Mouse (Mus musculus): ENCODE results near the gene Pskh1. TPM values are rescaled to one million over a fixed set of nuclear protein-coding genes. Genes with fewer than 3 reads are reported as not detected.

Gene Pskh1
- polyA plus RNA-seq, 1 experiment = 18.0 TPM

DNA sequence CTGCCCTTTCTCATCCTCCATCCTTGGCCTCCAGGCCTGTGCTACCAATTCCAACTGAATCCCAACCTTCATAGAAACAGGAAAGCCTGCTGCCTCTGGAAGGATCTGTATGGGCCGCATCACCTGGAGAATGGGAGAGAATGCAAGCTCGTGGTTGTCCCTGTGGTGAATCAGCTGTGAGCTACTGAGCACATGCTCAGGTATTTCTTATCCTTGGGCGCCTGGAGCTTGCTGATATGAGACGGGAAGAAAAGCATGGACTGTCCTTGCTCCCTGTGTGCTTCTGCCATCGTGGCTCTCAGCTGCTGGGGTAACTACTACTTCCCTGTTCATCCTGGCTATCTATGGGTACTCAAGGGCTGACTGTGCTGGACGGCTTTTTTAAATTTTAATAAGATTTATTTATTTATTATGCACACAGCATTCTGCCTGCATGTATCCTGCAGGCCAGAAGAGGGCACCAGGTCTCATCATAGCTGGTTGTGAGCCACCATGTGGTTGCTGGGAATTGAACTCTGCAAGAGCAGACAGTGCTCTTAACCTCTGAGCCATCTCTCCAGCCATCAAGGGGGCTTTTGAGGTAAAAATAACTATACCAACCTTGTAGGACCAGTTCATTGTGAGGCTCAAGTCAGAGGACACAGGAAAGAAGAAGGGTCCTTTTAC lies 33.7 kb upstream of the Pskh1 start:
- H3K27ac ChIP-seq (replicated peaks; ENCODE audit: low read depth, low read length) = no peak overlapping the region

DNA sequence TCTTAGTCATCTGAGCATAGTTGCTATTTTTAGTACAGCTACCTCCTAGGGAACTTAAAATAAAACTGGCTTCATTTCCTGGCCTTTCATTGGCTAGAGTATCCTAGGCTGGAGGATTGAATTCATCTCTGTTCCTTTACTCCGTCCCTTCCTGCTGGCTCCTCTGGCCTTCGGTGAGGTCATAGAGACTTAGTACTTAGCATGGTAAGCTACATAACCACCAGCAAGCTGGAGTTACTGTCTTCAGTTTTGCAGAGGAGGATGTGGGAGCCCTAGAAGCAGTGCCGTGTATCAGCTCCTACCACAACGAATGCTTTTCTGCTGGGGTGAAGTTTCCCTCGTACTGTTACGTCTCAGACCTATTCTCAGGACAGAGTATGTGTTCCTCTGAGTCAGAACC lies 25.9 kb upstream of the Pskh1 start:
- H3K4me1 ChIP-seq (ENCODE audit: control insufficient read depth, insufficient read depth, insufficient read length, low read length) = peaks cover 12% of the 10 kb centered on the region; the same call in 1 of the 2 replicates
- no peak overlapping the region for H3K4me3 ChIP-seq (ENCODE audit: insufficient read depth, low read depth, low read length)
- H3K27ac ChIP-seq (replicated peaks; ENCODE audit: low read depth, low read length) = peak overlapping the region; percentile 86

More for the DNA sequence above, 33.7 kb upstream of the Pskh1 start:
- no peaks in the 10 kb centered on the region for H3K4me1 ChIP-seq (ENCODE audit: control insufficient read depth, insufficient read depth, insufficient read length, low read length)
- H3K4me3 ChIP-seq (ENCODE audit: insufficient read depth, low read depth, low read length) = no peak overlapping the region

- Histone ChIP-seq H3K4me3 (ENCODE audit: insufficient read depth, low read depth, low read length) (peak within 1 kb of the TSS; percentile 93), H3K27ac (replicated peaks; ENCODE audit: low read depth, low read length) (peak within 1 kb of the TSS; percentile 45)
Measured at GRCm38 (mm10) chr8:105880754-105881520, 19.3 kb upstream of the Pskh1 start, which contains the start of gene Edc4. Gene Edc4, plus strand, starts transcription at chr8:105880881.

GRCm38 (mm10) chr8:105889756-105890465 lies 10.3 kb upstream of the Pskh1 start:
- Histone ChIP-seq H3K4me1 (ENCODE audit: control insufficient read depth, insufficient read depth, insufficient read length, low read length) (no peaks in the 10 kb centered on the region), H3K27ac (replicated peaks; ENCODE audit: low read depth, low read length) (no peak overlapping the region), H3K4me3 (ENCODE audit: insufficient read depth, low read depth, low read length) (no peak overlapping the region)

More at GRCm38 (mm10) chr8:105880754-105881520, 19.3 kb upstream of the Pskh1 start, which contains the start of gene Edc4:
- H3K4me1 ChIP-seq (ENCODE audit: control insufficient read depth, insufficient read depth, insufficient read length, low read length) = peaks cover 11% of the 10 kb centered on the region; the same call in 1 of the 2 replicates

DNA sequence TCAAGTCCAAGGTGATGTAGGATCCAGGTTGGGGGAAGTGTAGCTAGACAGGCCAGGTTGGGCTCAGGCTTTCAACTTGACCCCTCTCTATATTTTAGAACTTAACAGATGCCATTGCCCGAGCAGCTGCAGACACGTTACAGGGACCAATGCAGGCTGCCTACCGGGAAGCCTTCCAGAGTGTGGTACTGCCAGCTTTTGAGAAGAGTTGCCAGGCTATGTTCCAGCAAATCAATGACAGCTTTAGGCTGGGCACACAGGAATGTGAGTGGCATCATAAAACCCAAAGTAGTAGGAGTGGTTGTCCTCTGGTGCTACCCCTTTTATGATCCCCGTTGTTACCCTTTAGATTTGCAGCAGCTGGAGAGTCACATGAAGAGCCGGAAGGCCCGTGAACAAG lies 9.4 kb upstream of the Pskh1 start:
- no peak overlapping the region for H3K27ac ChIP-seq (replicated peaks; ENCODE audit: low read depth, low read length)
- H3K4me1 ChIP-seq (ENCODE audit: control insufficient read depth, insufficient read depth, insufficient read length, low read length) = no peaks in the 10 kb centered on the region
- no peak overlapping the region for H3K4me3 ChIP-seq (ENCODE audit: insufficient read depth, low read depth, low read length)

GRCm38 (mm10) chr8:105892432-105892831 lies 7.8 kb upstream of the Pskh1 start:
- Histone ChIP-seq H3K4me1 (ENCODE audit: control insufficient read depth, insufficient read depth, insufficient read length, low read length) (no peaks in the 10 kb centered on the region), H3K4me3 (ENCODE audit: insufficient read depth, low read depth, low read length) (no peak overlapping the region), H3K27ac (replicated peaks; ENCODE audit: low read depth, low read length) (no peak overlapping the region)

DNA sequence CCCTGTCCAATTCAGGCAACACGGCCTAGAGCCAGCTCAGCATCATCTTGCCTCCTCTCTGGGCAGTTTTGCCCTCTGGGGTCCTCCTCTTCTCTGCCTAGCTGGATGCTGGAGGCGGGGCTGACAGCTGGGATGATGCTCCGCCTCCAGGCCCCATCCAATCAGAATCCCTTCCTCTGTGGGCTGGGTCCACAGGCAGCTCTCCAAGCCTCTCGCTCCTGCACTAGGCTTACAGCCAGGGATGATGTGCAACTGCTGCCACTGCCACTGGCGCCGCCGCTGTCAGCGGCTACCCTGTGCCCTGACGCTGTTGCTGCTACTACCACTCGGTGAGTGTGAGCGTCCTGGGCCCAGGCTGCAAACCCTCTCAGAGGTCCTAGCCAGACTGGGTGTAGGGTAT lies 6.9 kb upstream of the Pskh1 start, which contains the start of gene Nrn1l:
Gene Nrn1l (plus strand): TSS at position 229 of the 400 bp plus-strand sequence.
- no peak within 1 kb of the TSS for H3K27ac ChIP-seq (replicated peaks; ENCODE audit: low read depth, low read length)
- H3K4me1 ChIP-seq (ENCODE audit: control insufficient read depth, insufficient read depth, insufficient read length, low read length) = no peaks in the 10 kb centered on the region
- no peak within 1 kb of the TSS for H3K4me3 ChIP-seq (ENCODE audit: insufficient read depth, low read depth, low read length)

DNA sequence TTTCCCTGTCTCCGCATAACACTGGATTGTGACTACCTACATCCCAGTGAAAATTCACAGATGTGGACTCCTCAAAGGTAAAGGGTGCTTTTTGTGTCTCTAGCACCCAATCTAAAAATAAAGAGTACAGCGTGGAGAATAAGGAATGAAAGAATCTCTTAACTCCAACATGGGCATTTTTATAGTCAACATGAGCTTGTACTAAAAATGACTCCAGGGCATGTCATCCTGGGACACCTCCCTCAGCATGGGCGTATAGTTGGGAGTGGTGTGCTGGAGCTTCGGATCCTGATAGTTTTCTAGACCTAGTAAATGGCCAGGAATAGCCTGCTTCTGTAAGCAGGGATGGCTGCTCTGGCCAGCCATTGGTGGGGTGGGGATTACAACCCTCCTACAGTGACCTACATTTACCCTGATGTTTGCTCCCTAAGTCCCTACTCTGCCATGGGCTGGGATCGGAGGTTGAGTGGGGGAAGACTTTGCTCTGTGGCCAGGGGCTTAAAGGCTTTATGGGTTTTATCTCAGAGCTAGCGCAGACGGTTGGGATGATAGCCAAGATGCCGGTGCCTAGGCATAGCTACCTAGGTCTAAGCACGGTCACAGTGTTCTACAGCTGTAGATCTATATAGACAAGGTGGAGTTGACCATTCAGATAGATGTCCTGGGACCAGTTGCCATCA lies 2.3 kb upstream of the Pskh1 start:
- Histone ChIP-seq H3K4me1 (ENCODE audit: control insufficient read depth, insufficient read depth, insufficient read length, low read length) (0 out of 2 replicates have a peak, but pooled peaks cover 2% of the 10 kb centered on the region), H3K4me3 (ENCODE audit: insufficient read depth, low read depth, low read length) (no peak overlapping the region), H3K27ac (replicated peaks; ENCODE audit: low read depth, low read length) (no peak overlapping the region)

- Histone ChIP-seq H3K4me1 (ENCODE audit: control insufficient read depth, insufficient read depth, insufficient read length, low read length) (0 out of 2 replicates have a peak, but pooled peaks cover 2% of the 10 kb centered on the region), H3K27ac (replicated peaks; ENCODE audit: low read depth, low read length) (peak overlapping the region; percentile 78), H3K4me3 (ENCODE audit: insufficient read depth, low read depth, low read length) (peak overlapping the region; percentile 88)
Measured at GRCm38 (mm10) chr8:105900941-105901616, 838 bp downstream of the Pskh1 start.

GRCm38 (mm10) chr8:105919390-105919789 lies 19.1 kb downstream of the Pskh1 start:
- no peaks in the 10 kb centered on the region for H3K4me1 ChIP-seq (ENCODE audit: control insufficient read depth, insufficient read depth, insufficient read length, low read length)
- H3K4me3 ChIP-seq (ENCODE audit: insufficient read depth, low read depth, low read length) = no peak overlapping the region
- H3K27ac ChIP-seq (replicated peaks; ENCODE audit: low read depth, low read length) = no peak overlapping the region

GRCm38 (mm10) chr8:105925123-105925522 lies 24.9 kb downstream of the Pskh1 start:
- Histone ChIP-seq H3K4me3 (ENCODE audit: insufficient read depth, low read depth, low read length) (no peak overlapping the region), H3K27ac (replicated peaks; ENCODE audit: low read depth, low read length) (no peak overlapping the region)

DNA sequence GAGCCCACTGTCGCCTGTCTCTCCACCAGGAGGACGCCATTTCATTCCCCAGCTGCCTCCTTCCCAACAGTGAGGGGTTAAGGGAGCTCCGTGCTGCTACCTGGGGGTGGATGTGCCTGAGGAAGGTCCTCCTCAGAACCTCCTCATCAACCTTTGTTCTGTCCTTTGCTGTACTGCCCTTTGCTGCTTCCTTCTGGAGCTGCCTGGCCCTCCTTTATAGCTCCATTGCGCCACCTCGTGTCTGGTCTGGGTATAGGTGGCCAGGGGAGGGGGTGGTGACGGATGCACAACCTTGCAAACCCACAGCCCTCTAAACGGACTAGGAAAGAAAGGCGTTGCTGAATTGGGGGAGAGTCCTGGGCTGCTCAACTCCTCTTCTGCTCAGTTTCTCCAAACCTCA lies 30.4 kb downstream of the Pskh1 start:
- Histone ChIP-seq H3K4me3 (ENCODE audit: insufficient read depth, low read depth, low read length) (no peak overlapping the region), H3K27ac (replicated peaks; ENCODE audit: low read depth, low read length) (no peak overlapping the region), H3K4me1 (ENCODE audit: control insufficient read depth, insufficient read depth, insufficient read length, low read length) (no peaks in the 10 kb centered on the region)

More at GRCm38 (mm10) chr8:105925123-105925522, 24.9 kb downstream of the Pskh1 start:
- H3K4me1 ChIP-seq (ENCODE audit: control insufficient read depth, insufficient read depth, insufficient read length, low read length) = no peaks in the 10 kb centered on the region

DNA sequence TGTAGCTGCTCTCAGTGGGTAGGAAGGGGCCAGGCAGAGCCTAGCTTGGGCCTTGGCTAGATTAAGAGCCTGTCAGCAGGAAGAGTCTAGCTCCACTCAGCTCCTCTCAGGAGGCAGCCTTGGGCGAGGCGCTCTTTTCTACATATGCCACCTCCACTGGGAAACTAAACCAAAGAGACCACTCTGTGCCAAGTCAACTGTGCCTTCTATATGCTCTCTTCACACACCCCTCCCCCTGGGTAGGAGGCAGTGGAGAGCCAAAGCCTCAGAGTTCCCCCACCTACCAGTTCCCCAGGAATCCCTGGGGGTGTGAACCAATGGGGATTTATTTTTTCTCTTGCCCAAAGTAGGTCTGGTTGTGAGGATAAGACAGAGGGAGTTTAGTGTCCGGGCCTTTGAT lies 31.0 kb downstream of the Pskh1 start:
- no peak overlapping the region for H3K27ac ChIP-seq (replicated peaks; ENCODE audit: low read depth, low read length)
- no peaks in the 10 kb centered on the region for H3K4me1 ChIP-seq (ENCODE audit: control insufficient read depth, insufficient read depth, insufficient read length, low read length)
- no peak overlapping the region for H3K4me3 ChIP-seq (ENCODE audit: insufficient read depth, low read depth, low read length)

GRCm38 (mm10) chr8:105932525-105932924 lies 32.3 kb downstream of the Pskh1 start:
- Histone ChIP-seq H3K4me3 (ENCODE audit: insufficient read depth, low read depth, low read length) (no peak overlapping the region), H3K4me1 (ENCODE audit: control insufficient read depth, insufficient read depth, insufficient read length, low read length) (no peaks in the 10 kb centered on the region; the same call in 1 of the 2 replicates), H3K27ac (replicated peaks; ENCODE audit: low read depth, low read length) (no peak overlapping the region)
